Comparison of ENCODE assay signal across 22 mouse cellular contexts in the genomic region with DNA sequence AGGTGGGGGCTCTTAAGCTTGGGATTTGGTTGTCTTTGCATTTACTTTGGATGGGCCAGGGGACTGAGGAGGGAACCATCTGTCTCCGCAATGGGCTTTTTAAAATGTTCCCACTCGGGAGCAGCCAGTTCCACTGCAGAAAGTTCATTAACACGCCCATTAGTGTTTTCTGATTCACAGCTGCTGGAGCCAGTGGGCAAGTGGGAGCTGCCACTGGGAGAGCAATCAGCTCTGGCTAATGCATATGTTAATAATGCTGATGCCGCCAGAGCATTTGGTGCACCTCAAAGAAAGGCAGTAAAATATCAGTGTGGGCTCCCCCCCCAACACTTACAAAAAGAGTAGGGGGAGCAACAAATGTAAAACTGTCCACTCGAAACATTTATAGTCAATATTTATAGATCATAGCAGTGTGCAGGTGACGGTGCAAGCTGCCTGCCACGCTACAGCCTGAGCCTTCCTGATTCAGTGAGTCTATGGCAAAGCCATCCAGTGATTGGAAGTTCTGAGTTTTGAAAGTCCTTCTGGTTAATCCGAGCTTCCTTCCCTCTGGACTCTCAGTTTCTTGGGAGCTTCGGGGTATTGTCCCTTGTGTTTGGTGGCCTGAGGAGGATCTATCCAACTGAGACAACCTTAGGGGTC.
"Had no signal": no experiment of that assay in that cellular context is flagged by ENCODE, and none has a peak within 500 bp of the region (broad histone marks: within the 10 kb centered on the region; RNA-seq: fewer than 3 reads in every experiment).

No protein-coding gene starts in this region.

- H3K9ac ChIP-seq: liver, embryonic 13.5 days; liver, embryonic 15.5 days; liver, postnatal 0 days; lung, embryonic 15.5 days; midbrain, embryonic 13.5 days; midbrain, embryonic 15.5 days had no signal

- H3K36me3 ChIP-seq: liver, embryonic 13.5 days; liver, embryonic 15.5 days; lung, embryonic 15.5 days; midbrain, embryonic 13.5 days; midbrain, embryonic 15.5 days had no signal

- DNase-seq: liver, embryonic 13.5 days; liver, postnatal 0 days; lung, adult 2 months; lung, postnatal 14 days; lung, postnatal 36 days; retina, postnatal 1 day; right cerebral cortex, adult 18-20 months; right cerebral cortex, postnatal 25 days; right cerebral cortex, postnatal 4 days; spleen, adult 18-20 months; thymus, adult 18-20 months; thymus, postnatal 14 days; thymus, postnatal 36 days had no signal

- ATAC-seq: liver, postnatal 0 days; lung, postnatal 0 days; midbrain, embryonic 13.5 days; midbrain, embryonic 15.5 days had no signal

- H3K4me3 ChIP-seq: liver, embryonic 13.5 days; liver, embryonic 15.5 days; lung, embryonic 15.5 days; megakaryocyte, embryonic 14.5 days; midbrain, embryonic 13.5 days; midbrain, embryonic 15.5 days; myocyte had no signal

- H3K4me2 ChIP-seq: liver, embryonic 13.5 days; liver, embryonic 15.5 days; lung, embryonic 15.5 days; midbrain, embryonic 11.5 days; midbrain, embryonic 13.5 days; midbrain, embryonic 15.5 days had no signal

- H3K27me3 ChIP-seq: liver, embryonic 13.5 days; liver, embryonic 15.5 days; lung, embryonic 15.5 days; megakaryocyte, embryonic 14.5 days; midbrain, embryonic 13.5 days; midbrain, embryonic 15.5 days had no signal

- H3K9me3 ChIP-seq: liver, embryonic 13.5 days; liver, embryonic 15.5 days; lung, embryonic 15.5 days; midbrain, embryonic 13.5 days; midbrain, embryonic 15.5 days had no signal

- H3K4me1 ChIP-seq: liver, embryonic 13.5 days; liver, embryonic 15.5 days; lung, embryonic 15.5 days; megakaryocyte, embryonic 14.5 days; midbrain, embryonic 13.5 days; midbrain, embryonic 15.5 days had no signal

- H3K27ac ChIP-seq: liver, embryonic 13.5 days; liver, embryonic 15.5 days; lung, embryonic 15.5 days; macrophage; midbrain, embryonic 13.5 days; midbrain, embryonic 15.5 days had no signal
